Mouse (Mus musculus) stomach, postnatal 0 days (tissue): Measurements from ENCODE around the gene Tmpo. TPM values are rescaled to one million over a fixed set of nuclear protein-coding genes. Genes with fewer than 3 reads are reported as not detected.

ENCODE experiments used
- ATAC-seq: fragments of 200-750 bp; cut with Nextera tagmentation; 2 replicates; pipeline ENCODE4 v1.8.0; 2017; ENCODE audit not compliant: low FRiP score, low TSS enrichment
- DNase-seq: peaks from one replicate; pipeline ENCODE4 v3.0.0-alpha.2; 2016; ENCODE audit warnings: low spot score
- H3K27ac ChIP-seq: fragments of 300-500 bp; sonication (generic); replicated peaks from 2 replicates; pipeline ENCODE4 v1.5.1; 2014; ENCODE audit warnings: mild to moderate bottlenecking, control low read depth
- H3K27me3 ChIP-seq: fragments of 300-500 bp; sonication (generic); 2 replicates; pipeline ENCODE4 v1.6.1; 2014; ENCODE audit warnings: low read length; ENCODE audit not compliant: control insufficient read depth, insufficient read depth
- H3K36me3 ChIP-seq: fragments of 300-500 bp; sonication (generic); 2 replicates; pipeline ENCODE4 v1.6.1; 2014; ENCODE audit warnings: low read length, mixed read lengths; ENCODE audit not compliant: control insufficient read depth, insufficient read depth
- H3K4me1 ChIP-seq: fragments of 300-500 bp; sonication (generic); replicated peaks from 2 replicates; pipeline ENCODE4 v1.6.1; 2014; ENCODE audit warnings: antibody characterized with exemption; ENCODE audit not compliant: control insufficient read depth, insufficient read depth
- H3K4me2 ChIP-seq: fragments of 300-500 bp; sonication (generic); replicated peaks from 2 replicates; pipeline ENCODE4 v1.6.1; 2014; ENCODE audit warnings: low read depth, mild to moderate bottlenecking, control low read depth, moderate library complexity
- H3K4me3 ChIP-seq: fragments of 300-500 bp; sonication (generic); 2 replicates; pipeline ENCODE4 v1.5.1; 2014; ENCODE audit warnings: low read depth, low read length, control low read depth
- H3K9ac ChIP-seq: fragments of 300-500 bp; sonication (generic); 2 replicates; pipeline ENCODE4 v1.6.1; 2014; ENCODE audit warnings: mild to moderate bottlenecking, low read length, control low read depth, mixed read lengths
- H3K9me3 ChIP-seq: fragments of 300-500 bp; sonication (generic); 2 replicates; pipeline ENCODE4 v1.6.1; 2016; ENCODE audit warnings: low read length; ENCODE audit not compliant: control insufficient read depth
- CTCF ChIP-seq: IDR thresholded peaks from 2 replicates; pipeline ENCODE4 v1.5.1; 2016; ENCODE audit warnings: antibody characterized with exemption, low read depth, mild to moderate bottlenecking, moderate library complexity
- EP300 ChIP-seq: optimal IDR thresholded peaks from 2 replicates; pipeline ENCODE3; 2016; ENCODE audit warnings: antibody characterized with exemption
- WGBS: fragments of 180-500 bp; shearing (Covaris S2); extraction: QIAGEN DNeasy Blood & Tissue Kit; methylation state at CpG from one replicate; pipeline ENCODE4 v1.1.7; 2014; 5-methylcytosine and 5-hydroxymethylcytosine counted together
- polyA plus RNA-seq: library from polyadenylated mRNA; unstranded; fragments of >200 nt; fragmentation: Nextera tagmentation; extraction: Ambion mirVana; gene quantifications from 2 replicates; pipeline ENCODE4 v1.2.1, GENCODE M21; 2015

The Tmpo gene
- polyA plus RNA-seq, 1 experiment from 2014 or later, result 57.1 TPM

DNA sequence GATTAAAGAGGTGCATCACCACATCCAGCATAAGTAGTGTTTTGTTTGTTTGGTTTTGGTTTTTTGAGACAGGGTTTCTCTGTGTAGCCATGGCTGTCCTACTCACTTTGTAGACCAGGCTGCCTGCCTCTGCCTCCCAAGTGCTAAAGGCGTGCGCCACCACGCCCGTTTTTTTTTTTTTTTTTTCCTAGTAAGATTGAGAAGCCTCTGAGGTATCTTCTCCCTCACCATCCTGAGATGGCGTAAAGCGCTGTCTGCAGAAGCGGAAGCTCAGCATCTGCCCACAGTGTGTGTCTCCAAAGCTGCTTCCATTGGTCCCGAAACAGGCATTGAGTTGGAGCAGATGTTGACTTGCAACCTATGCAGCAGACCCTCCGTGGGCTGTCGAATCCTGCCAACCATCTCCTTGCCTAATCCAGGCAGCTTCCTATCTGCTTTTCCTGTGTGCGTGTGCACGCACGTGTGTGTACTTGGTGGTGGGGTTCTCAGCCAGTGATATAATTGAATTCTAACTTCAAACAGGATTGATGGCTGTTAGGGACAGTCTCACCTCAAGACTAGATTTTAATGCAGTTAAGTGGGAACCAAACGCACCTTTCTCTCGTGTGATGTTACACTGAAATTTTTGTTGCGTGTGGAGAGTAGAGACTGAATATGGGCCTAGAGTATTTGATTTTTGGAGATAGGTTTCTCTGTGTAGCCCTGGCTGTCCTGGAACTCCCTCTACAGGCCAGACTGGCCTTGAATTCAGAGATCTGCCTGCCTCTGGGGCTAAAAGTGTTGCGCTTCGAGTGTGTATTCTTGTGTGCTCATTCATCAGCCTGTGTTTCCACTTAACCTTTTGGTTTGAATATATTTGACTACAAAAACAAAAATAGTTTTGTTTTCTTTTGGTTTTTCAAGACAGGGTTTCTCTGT is 37.5 kb downstream of the Tmpo start:
- WGBS, result 60% methylated on average over 18 of the region's 18 CpGs
- DNase-seq (no peak), ATAC-seq (no peak)
- TF ChIP-seq CTCF, result peak; percentile 38
- no peak for TF ChIP-seq EP300
- Histone ChIP-seq H3K4me3 (no peak overlapping the region), H3K27me3 (no peaks in the 10 kb centered on the region), H3K9me3 (no peaks in the 10 kb centered on the region), H3K9ac (no peak overlapping the region), H3K36me3 (peaks cover 7% of the 10 kb centered on the region), H3K4me2 (no peak overlapping the region), H3K4me1 (no peaks in the 10 kb centered on the region), H3K27ac (no peak overlapping the region)

DNA sequence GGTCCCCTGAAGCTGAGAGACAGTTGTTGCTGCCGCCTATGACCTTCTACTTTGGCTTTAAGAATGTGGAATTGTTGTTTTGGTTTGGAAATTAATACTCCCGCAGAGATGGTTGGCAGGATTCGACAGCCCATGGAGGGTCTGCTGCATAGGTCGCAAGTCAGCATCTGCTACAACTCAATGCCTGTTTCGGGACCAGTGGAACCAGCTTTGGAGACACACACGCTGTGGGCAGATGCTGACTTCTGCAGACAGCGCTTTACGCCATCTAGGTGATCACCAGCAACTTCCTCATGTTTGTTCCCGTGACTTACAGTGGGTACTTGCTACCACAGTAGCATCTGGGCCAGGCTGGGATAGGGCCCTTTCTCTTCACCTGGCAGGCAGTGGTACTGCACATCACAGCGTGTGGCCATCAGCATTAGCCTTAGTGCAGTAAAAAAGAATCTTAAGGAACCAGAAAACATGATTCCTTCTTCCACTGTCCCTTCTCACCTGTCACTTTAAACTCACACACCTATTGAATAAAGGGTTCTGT is 38.4 kb downstream of the Tmpo start:
- peaks cover 6% of the 10 kb centered on the region; the same call in 1 of the 2 replicates for H3K36me3 ChIP-seq
- no peak overlapping the region for H3K9ac ChIP-seq
- TF ChIP-seq EP300 (no peak), CTCF (no peak; the same call in 1 of the 2 replicates)
- no peaks in the 10 kb centered on the region for H3K4me1 ChIP-seq
- H3K27me3 ChIP-seq, result no peaks in the 10 kb centered on the region
- no peak overlapping the region for H3K4me3 ChIP-seq
- no peak overlapping the region for H3K4me2 ChIP-seq
- H3K27ac ChIP-seq, result no peak overlapping the region
- 59% methylated on average over 10 of the region's 10 CpGs for WGBS
- DNase-seq (no peak), ATAC-seq (no peak)
- no peaks in the 10 kb centered on the region for H3K9me3 ChIP-seq

DNA sequence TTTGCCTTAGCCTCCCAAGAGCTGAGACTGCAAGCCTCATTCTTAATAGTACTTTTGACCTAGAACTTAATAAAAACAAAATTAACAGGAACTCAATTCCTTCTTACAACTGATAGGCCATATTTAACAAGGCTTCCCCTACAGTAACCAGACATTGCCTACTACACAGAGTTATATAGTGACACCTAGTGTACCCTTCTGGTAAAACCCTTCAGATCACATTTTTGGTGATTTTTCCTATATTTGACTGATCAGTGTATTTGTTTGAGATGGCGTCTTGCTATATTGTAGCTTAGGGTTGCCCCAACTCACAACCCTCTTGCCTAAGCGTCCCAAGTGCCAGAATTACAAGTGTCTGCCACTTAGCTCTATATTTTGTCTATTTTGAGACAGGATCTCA is 39.6 kb downstream of the Tmpo start:
- peak; percentile 53 for ATAC-seq
- H3K4me2 ChIP-seq, result no peak overlapping the region
- H3K4me3 ChIP-seq, result no peak overlapping the region
- DNase-seq, result no peak
- 29% methylated on average over 2 of the region's 2 CpGs for WGBS
- no peak overlapping the region for H3K27ac ChIP-seq
- no peaks in the 10 kb centered on the region for H3K4me1 ChIP-seq
- TF ChIP-seq EP300, result no peak
- TF ChIP-seq CTCF, result peak; percentile 86
- H3K36me3 ChIP-seq, result peaks cover 6% of the 10 kb centered on the region; the same call in 1 of the 2 replicates
- H3K9me3 ChIP-seq, result no peaks in the 10 kb centered on the region
- H3K9ac ChIP-seq, result no peak overlapping the region
- H3K27me3 ChIP-seq, result no peaks in the 10 kb centered on the region

DNA sequence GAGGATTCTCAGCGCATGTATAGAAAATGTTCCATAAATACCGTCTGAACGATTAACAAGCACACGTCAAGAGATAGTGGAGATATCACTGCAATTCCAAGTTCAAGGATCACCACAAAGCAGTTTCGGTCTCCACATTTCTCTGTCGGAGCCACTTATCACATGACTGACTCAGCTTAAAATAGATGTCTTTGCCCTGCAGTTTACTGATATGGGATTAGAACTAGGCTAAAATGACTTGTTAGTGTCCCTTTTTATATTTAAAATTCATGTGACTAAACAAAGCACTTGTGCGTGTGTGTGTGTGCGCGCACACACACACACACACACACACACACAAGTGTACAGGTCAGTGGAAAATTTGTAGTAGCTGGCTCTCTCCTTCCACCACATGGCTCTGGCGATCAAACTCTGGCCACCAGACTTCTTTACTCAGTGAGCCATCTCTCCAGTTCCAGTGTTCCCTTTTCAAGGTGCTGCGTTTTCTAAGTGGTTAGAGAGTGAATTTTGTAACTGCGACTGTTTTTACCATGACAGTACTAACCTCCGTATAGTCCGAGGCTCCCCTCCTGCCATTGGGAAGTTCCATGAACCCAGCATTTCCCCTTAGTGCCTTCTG is 41.9 kb downstream of the Tmpo start:
- DNase-seq, result no peak
- Histone ChIP-seq H3K9me3 (no peaks in the 10 kb centered on the region), H3K9ac (no peak overlapping the region), H3K27me3 (no peaks in the 10 kb centered on the region), H3K4me3 (no peak overlapping the region), H3K36me3 (no peaks in the 10 kb centered on the region), H3K27ac (no peak overlapping the region), H3K4me1 (no peaks in the 10 kb centered on the region), H3K4me2 (no peak overlapping the region)
- ATAC-seq, result no peak
- WGBS, result 84% methylated on average over 14 of the region's 14 CpGs
- no peak for TF ChIP-seq EP300
- TF ChIP-seq CTCF, result no peak

DNA sequence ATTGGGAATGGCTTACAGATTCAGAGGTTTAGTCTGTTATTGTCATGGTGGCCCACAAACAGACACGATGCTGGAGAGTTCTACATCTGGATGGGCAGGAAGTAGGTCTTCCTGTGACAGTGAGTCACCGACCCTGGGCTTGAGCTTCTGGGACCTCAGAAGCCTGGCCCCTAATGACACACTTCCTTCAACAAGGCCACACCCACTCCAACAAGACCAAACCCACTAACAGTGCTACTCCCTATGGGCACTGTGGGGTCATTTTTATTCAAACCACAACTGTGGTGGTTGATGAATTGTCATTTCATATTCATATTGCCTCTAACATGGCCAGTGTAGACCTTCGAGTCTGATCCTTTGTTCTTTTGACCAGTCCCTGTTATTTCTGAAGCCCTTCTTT is 42.8 kb downstream of the Tmpo start:
- H3K27ac ChIP-seq, result no peak overlapping the region
- H3K4me2 ChIP-seq, result no peak overlapping the region
- no peaks in the 10 kb centered on the region for H3K4me1 ChIP-seq
- ATAC-seq (peak; percentile 74), DNase-seq (no peak)
- 71% methylated on average over 3 of the region's 3 CpGs for WGBS
- no peak overlapping the region for H3K4me3 ChIP-seq
- TF ChIP-seq EP300 (no peak), CTCF (no peak)
- H3K9me3 ChIP-seq, result no peaks in the 10 kb centered on the region
- no peaks in the 10 kb centered on the region for H3K27me3 ChIP-seq
- no peaks in the 10 kb centered on the region for H3K36me3 ChIP-seq
- no peak overlapping the region for H3K9ac ChIP-seq

DNA sequence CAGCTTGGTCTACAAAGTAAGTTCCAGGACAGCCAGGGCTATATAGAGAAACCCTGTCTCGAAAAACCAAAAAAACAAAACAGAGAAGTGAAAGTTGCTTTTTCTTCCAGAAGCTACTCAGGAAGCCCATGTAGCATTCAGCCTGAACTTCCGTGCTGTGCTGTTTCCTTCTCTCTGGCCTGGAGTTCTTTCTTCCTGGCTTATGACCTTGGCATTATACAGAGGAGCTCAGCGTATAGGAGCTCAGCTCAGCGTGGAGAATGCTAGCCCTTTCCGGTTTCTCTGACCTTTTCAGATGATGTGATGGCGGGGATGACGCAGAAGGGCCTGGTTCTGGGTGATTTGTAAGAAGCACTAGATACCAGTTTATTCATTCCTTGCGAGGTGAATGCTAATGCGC is 43.7 kb downstream of the Tmpo start:
- H3K9ac ChIP-seq, result no peak overlapping the region
- no peaks in the 10 kb centered on the region for H3K4me1 ChIP-seq
- 75% methylated on average over 9 of the region's 9 CpGs for WGBS
- no peak overlapping the region for H3K4me3 ChIP-seq
- no peaks in the 10 kb centered on the region for H3K9me3 ChIP-seq
- ATAC-seq (no peak), DNase-seq (no peak)
- no peak overlapping the region for H3K27ac ChIP-seq
- no peaks in the 10 kb centered on the region for H3K27me3 ChIP-seq
- H3K36me3 ChIP-seq, result no peaks in the 10 kb centered on the region
- TF ChIP-seq EP300 (no peak), CTCF (no peak)
- no peak overlapping the region for H3K4me2 ChIP-seq
